Mouse (Mus musculus) midbrain, postnatal 0 days (tissue): ENCODE data around the gene Nup85. TPM values are rescaled to one million over a fixed set of nuclear protein-coding genes. Genes with fewer than 3 reads are reported as not detected.
"Not testable (repeated sequence)": the region's sequence is repeated elsewhere in the genome, so short reads cannot be mapped to it uniquely, and the experiment has no call there.

Experiments
- ATAC-seq: fragments of 200-750 bp; cut with Nextera tagmentation; 2 replicates; pipeline ENCODE4 v1.8.0; 2017; ENCODE audit warnings: moderate number of reproducible peaks, mild to moderate bottlenecking, moderate TSS enrichment, moderate library complexity; ENCODE audit not compliant: low FRiP score
- DNase-seq: peaks from one replicate; pipeline ENCODE4 v3.0.0-alpha.2; 2015; ENCODE audit warnings: low spot score
- H3K27ac ChIP-seq: fragments of 300-500 bp; sonication (generic); 2 replicates; pipeline ENCODE4 v1.5.1; 2014; ENCODE audit warnings: low read depth, mild to moderate bottlenecking, low read length, mixed read lengths
- H3K27me3 ChIP-seq: fragments of 300-500 bp; sonication (generic); 2 replicates; pipeline ENCODE4 v1.6.1; 2014; ENCODE audit warnings: low read length, control low read depth, mixed read lengths; ENCODE audit not compliant: insufficient read depth
- H3K36me3 ChIP-seq: fragments of 300-500 bp; sonication (generic); 2 replicates; pipeline ENCODE4 v1.6.1; 2014; ENCODE audit warnings: low read length, control low read depth, mixed read lengths; ENCODE audit not compliant: insufficient read depth
- H3K4me1 ChIP-seq: fragments of 300-500 bp; sonication (generic); 2 replicates; pipeline ENCODE4 v1.6.1; 2014; ENCODE audit warnings: mild to moderate bottlenecking, control low read depth, antibody characterized with exemption, low read length, mixed read lengths; ENCODE audit not compliant: insufficient read depth
- H3K4me2 ChIP-seq: fragments of 300-500 bp; sonication (generic); 2 replicates; pipeline ENCODE4 v1.6.1; 2014; ENCODE audit warnings: low read depth, mild to moderate bottlenecking, low read length, mixed read lengths; ENCODE audit not compliant: poor library complexity, severe bottlenecking
- H3K4me3 ChIP-seq: fragments of 300-500 bp; sonication (generic); 2 replicates; pipeline ENCODE4 v1.5.1; 2014; ENCODE audit warnings: low read depth, mild to moderate bottlenecking, low read length, moderate library complexity
- H3K9ac ChIP-seq: fragments of 300-500 bp; sonication (generic); replicated peaks from 2 replicates; pipeline ENCODE4 v1.6.1; 2014; ENCODE audit warnings: mild to moderate bottlenecking, low read length, moderate library complexity, mixed read lengths; ENCODE audit not compliant: poor library complexity, severe bottlenecking
- H3K9me3 ChIP-seq: fragments of 300-500 bp; sonication (generic); 2 replicates; pipeline ENCODE4 v1.6.1; 2016; ENCODE audit warnings: low read length, control low read depth
- CTCF ChIP-seq: IDR thresholded peaks from 2 replicates; pipeline ENCODE4 v1.5.1; 2016; ENCODE audit warnings: antibody characterized with exemption, mild to moderate bottlenecking
- WGBS: fragments of 180-500 bp; shearing (Covaris S2); extraction: QIAGEN DNeasy Blood & Tissue Kit; methylation state at CpG from one replicate; pipeline ENCODE4 v1.1.7; 2014; 5-methylcytosine and 5-hydroxymethylcytosine counted together
- polyA plus RNA-seq: library from polyadenylated mRNA; unstranded; fragments of >200 nt; fragmentation: Nextera tagmentation; extraction: Ambion mirVana; gene quantifications from 2 replicates; pipeline ENCODE4 v1.2.1, GENCODE M21; 2015
- total RNA-seq: library from RNA; depleted of rRNA; stranded (reverse); fragments of >200 nt; gene quantifications from 2 replicates; pipeline ENCODE4 v1.2.3, GENCODE M21; 2014

The Nup85 gene
- total and polyA plus RNA-seq, 2 experiments from 2014 or later, result 59.5 to 75.6 TPM

GRCm38 (mm10) chr11:115521080-115521479 lies 43.2 kb upstream of the Nup85 start:
- H3K4me1 ChIP-seq, result no peaks in the 10 kb centered on the region
- no peak overlapping the region for H3K9ac ChIP-seq
- H3K36me3 ChIP-seq, result peaks cover 26% of the 10 kb centered on the region
- no peak overlapping the region for H3K4me3 ChIP-seq
- WGBS, result 90% methylated on average over 4 of the region's 4 CpGs
- no peaks in the 10 kb centered on the region for H3K9me3 ChIP-seq
- DNase-seq (no peak), ATAC-seq (no peak)
- no peak for TF ChIP-seq CTCF
- no peak overlapping the region for H3K27ac ChIP-seq
- no peaks in the 10 kb centered on the region for H3K27me3 ChIP-seq
- H3K4me2 ChIP-seq, result no peak overlapping the region

- TF ChIP-seq CTCF, result no peak
- Histone ChIP-seq H3K9me3 (no peaks in the 10 kb centered on the region), H3K27me3 (no peaks in the 10 kb centered on the region), H3K4me1 (no peaks in the 10 kb centered on the region), H3K4me3 (no peak overlapping the region), H3K9ac (no peak overlapping the region), H3K27ac (no peak overlapping the region), H3K4me2 (no peak overlapping the region), H3K36me3 (peaks cover 33% of the 10 kb centered on the region)
- ATAC-seq (no peak), DNase-seq (no peak)
- WGBS, result 92% methylated on average over 2 of the region's 2 CpGs
Observed at GRCm38 (mm10) chr11:115522238-115522637, 42.0 kb upstream of the Nup85 start.

DNA sequence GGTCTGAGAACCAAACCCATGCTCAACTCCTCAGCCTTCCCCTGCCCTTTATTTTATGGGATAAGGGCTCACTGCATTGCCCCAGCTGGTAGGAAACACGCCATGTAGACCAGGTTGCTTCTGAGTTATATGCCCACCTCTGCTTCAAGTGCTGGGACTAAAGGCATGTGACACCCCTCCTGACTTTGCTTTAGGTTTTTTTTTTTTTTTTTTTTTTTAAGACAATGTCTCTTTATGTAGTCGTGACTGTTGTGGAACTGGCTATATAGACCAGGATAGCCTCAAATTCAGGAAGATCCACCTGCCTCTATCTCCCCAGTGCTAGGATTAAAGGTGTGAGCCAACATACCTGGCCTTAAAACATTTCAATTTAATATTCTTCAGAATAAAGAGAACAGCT lies 41.5 kb upstream of the Nup85 start:
- H3K9ac ChIP-seq, result no peak overlapping the region
- H3K9me3 ChIP-seq, result no peaks in the 10 kb centered on the region
- peaks cover 33% of the 10 kb centered on the region for H3K36me3 ChIP-seq
- no peak for ATAC-seq
- H3K4me1 ChIP-seq, result no peaks in the 10 kb centered on the region
- no peak for TF ChIP-seq CTCF
- no peak overlapping the region for H3K27ac ChIP-seq
- 81% methylated on average over 2 of the region's 2 CpGs for WGBS
- H3K4me2 ChIP-seq, result no peak overlapping the region
- H3K4me3 ChIP-seq, result no peak overlapping the region
- no peak for DNase-seq
- no peaks in the 10 kb centered on the region for H3K27me3 ChIP-seq

DNA sequence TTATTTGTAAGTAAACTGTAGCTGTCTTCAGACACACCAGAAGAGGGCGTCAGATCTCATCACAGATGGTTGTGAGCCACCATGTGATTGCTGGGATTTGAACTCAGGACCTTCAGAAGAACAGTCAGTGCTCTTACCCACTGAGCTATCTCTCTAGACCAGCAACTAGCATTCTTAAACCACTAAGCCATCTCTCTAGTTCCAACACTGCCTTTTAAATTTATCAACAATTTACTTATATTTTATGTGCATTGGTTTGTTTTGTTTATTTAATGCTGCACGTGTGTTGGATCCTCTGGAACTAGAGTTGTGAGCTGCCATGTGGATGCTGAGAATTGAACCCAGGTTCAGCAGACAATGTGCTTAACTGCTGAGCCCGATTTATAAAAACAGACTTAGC lies 37.8 kb upstream of the Nup85 start:
- not testable (repeated sequence) for H3K9ac ChIP-seq, H3K27ac ChIP-seq, DNase-seq, H3K27me3 ChIP-seq, ATAC-seq, H3K4me1 ChIP-seq, H3K4me2 ChIP-seq, H3K9me3 ChIP-seq, H3K4me3 ChIP-seq
- 82% methylated on average over 3 of the region's 3 CpGs for WGBS
- H3K36me3 ChIP-seq, result peaks cover 35% of the 10 kb centered on the region

DNA sequence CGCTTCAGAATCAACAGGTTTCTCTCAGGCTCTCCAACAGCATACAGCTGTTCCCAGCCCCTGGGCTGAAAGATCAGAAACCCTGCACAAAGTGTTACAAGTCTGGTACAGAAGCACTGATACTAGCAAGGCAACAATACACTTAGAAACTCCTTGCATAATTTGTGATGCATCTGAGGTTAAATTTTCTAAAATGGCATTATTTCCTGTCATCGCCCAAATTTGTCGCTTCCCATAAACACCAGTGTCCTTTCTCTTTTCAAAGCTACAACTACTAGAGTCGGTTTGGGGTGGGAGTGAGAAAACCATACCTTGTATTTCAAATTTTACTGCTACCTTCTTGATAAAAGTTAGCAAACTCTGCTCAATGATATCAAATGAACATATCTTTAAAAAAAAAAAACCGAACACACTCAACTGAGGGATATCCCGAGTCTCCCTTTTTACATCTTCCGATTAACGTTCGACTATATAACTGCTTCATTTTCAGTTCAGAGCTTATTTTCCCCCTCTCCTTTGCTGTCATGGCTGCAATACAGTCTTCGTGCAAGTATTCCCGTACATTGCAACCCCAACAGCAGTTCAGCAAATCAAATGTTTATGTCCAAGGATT lies 29.4 kb upstream of the Nup85 start:
- Histone ChIP-seq H3K4me1 (0 out of 2 replicates have a peak, but pooled peaks cover 4% of the 10 kb centered on the region), H3K4me2 (peak overlapping the region; percentile 77), H3K27ac (peak overlapping the region; percentile 99), H3K27me3 (no peaks in the 10 kb centered on the region), H3K36me3 (0 out of 2 replicates have a peak, but pooled peaks cover 5% of the 10 kb centered on the region), H3K9me3 (no peaks in the 10 kb centered on the region), H3K4me3 (peak overlapping the region; percentile 76), H3K9ac (peak overlapping the region; percentile 90)
- TF ChIP-seq CTCF, result no peak
- DNase-seq (no peak), ATAC-seq (no peak)
- 5% methylated on average over 11 of the region's 11 CpGs for WGBS

DNA sequence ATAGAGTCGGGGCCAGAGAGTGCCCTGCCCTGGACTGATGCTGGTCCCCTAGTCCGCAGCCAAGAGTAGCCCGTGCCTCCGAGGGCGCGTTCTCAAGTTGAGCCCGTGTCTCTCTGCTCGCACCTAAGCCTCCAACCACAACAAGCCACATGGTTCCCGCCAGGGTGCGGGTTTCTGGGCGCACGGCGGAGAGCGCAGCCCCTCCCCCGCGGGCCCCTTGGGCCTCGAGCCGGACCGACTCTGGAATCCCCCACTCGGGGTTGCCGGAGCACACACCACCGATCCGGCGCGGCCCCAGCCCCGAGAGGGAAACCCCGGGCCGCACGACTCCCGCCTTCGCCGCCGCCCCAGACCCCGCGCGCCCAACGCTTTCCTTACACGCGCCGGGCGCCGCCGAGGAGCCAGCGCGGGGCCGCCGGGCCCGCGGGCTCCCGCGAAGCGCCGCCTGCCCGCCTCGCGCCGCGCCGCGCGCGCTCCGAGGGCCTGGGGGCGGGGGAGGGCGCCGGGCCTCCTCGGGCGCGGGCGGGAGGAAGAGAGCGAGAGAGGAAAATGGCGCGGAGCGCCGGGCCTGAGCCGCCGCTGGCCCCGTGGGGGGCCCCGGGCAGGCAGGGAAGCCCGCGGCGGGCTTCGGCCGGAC lies 28.7 kb upstream of the Nup85 start:
- Histone ChIP-seq H3K36me3 (0 out of 2 replicates have a peak, but pooled peaks cover 5% of the 10 kb centered on the region), H3K4me3 (peak overlapping the region; percentile 76), H3K27me3 (no peaks in the 10 kb centered on the region), H3K9ac (peak overlapping the region; percentile 90), H3K27ac (peak overlapping the region; percentile 99), H3K4me2 (peak overlapping the region; percentile 77), H3K4me1 (0 out of 2 replicates have a peak, but pooled peaks cover 4% of the 10 kb centered on the region), H3K9me3 (no peaks in the 10 kb centered on the region)
- 2% methylated on average over 42 of the region's 84 CpGs for WGBS
- ATAC-seq (peak; percentile 75), DNase-seq (peak; percentile 84)
- TF ChIP-seq CTCF, result no peak
